Mouse (Mus musculus): ENCODE measurements at regions not wholly inside any gene's neighbourhood (a gene's known extent, or its start where the extent isn't known, plus 50 kb on each side); places are given as distances from the start of the nearest gene placed in this dataset.

- no peak for DNase-seq
Observed at GRCm38 (mm10) chr14:80083724-80084123, 99.8 kb downstream of the Olfm4 start.

GRCm38 (mm10) chr14:80097238-80097637, 113.4 kb downstream of the Olfm4 start:
- no peak for DNase-seq

DNA sequence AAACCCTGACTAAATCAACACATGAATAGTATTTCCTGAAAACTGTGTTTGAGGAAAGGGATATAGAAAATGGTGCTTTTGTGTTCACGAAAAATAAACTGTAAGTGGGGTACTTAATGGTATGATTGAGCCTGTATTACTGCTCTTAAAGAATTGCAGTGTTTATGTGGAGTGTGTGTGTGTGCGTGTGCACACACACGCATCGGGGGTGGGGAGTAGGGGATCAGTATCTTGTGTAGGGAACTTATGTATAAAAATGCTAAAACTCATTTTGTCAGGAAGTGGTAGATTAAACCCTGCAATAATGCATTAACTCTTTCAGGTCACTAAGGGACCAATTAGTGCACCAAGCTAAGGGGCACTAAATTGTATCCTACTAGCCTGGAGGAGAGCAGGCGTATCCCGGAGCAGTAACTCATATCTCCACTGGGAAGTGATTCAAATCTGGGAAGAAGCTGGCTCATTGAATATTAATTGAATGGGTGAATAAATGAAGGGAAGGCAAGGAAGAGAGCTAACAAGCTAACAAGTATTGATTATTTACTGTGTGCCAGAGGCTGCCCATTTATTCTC, 129.3 kb downstream of the Olfm4 start:
- no peak for DNase-seq

DNA sequence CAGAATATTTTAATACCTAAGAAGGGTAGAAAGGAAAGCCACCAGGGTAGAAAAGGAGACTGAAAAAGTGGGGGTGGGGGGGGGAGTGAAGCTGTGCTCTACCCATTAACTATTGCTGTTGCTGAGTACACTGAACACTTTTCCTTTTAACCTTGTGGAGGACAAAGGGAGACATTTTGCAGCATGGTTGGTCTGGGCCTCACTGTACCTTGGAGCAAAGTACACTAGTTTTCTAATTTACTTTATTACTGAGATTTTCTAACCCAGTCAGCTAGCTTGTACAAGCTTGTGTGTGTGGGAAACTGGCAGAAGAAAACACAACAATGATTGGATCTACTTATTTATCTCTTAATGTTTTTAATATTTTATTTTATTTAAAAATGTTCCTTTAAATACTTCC, 130.4 kb downstream of the Olfm4 start:
- DNase-seq: no peak

GRCm38 (mm10) chr14:80125156-80125555, 141.3 kb downstream of the Olfm4 start:
- DNase-seq: no peak

DNA sequence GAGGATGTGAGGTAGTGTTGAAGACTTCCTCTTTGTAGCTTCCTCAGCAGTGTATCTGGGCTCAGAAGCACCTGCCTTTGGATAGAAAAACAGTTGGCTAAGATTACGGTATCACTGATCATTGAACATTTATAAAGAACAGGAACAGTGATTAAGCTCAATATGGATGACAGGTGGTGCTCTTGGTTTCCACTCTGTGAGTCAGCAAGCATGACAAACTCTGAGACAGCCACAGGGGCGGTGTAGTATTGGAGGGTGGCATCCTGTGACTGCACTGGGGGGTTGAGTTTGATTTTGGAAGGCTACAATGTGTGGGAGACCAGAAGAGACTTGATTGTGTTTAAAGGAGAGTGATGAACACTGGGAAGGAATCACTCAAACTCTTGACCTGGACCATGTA, 144.3 kb downstream of the Olfm4 start:
- DNase-seq: no peak

DNA sequence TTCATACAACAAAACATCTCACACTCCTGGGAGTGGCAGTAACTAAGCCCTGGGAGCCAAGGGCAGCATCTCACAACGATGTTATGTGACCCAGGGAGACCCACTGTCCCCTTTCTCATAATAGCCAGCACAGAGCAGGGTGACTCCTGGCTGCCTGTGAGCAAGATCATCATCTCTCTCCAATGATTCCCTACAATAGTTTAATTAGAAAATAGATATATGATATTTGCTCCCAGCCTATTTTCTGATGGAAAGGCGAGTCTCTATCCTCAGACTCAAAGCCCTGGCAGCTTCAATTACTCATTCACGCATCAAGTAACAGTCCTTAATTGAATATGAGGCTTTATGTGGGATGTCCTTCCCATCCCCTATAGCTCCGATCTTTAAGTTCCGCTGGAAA, 153.7 kb downstream of the Olfm4 start:
- no peak for DNase-seq

DNA sequence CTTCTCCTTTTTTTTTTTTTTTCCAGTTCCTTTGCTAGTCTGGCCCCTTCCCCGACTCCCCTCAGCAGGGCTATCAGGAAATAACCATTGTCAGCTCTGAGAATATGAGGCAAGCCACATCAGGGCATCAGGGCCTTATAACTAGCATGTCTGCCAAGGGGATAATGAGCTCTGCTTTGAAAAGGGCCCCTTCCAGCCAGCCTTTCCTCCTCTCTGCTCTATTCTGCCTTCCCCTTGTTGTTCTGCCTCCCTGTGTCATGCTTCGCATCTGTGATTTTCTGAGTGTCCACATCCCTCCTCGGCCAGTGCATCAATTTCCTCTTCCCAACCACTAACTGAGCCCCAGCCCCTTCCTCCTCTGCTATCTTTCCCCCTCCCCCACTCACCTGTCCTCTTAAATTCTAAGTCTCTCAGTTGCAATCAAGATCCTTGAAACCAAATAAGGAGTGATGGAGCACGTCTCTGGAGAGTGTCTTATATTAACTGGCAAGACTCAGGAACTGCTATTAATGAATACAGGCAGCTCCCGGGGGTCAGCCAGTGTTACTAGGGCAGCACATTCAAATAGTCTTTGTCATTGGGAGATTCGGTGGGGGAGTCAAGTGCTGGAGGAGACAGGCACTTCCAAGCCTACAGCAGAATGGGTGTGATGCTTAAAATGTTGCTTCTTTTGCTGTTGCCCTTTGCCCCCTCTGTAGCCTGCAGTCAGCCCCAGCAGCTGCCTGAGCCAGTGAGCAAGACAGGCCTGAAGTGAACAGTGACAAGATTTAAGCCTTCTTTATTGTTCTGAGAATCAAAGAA, 155.3 kb downstream of the Olfm4 start:
- no peak for DNase-seq

DNA sequence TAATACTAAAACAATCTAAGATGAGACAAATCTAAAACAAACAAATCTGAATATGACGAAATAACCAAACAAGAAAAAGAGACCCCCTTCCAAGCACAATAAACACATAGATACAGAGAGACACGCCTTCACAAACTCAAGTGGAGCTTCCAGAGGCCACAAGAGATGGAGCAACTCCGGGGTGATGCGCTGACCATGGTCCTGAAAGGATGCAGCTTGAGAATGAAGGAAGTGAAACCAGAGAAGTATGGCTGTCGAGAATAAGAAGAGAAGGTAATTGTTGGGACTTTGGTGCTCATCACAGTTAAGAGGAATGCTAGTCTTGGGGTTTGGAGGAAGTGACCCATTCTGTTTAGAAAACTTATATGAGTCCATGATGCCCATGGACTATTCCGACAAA, 173.1 kb downstream of the Olfm4 start:
- DNase-seq: no peak

DNA sequence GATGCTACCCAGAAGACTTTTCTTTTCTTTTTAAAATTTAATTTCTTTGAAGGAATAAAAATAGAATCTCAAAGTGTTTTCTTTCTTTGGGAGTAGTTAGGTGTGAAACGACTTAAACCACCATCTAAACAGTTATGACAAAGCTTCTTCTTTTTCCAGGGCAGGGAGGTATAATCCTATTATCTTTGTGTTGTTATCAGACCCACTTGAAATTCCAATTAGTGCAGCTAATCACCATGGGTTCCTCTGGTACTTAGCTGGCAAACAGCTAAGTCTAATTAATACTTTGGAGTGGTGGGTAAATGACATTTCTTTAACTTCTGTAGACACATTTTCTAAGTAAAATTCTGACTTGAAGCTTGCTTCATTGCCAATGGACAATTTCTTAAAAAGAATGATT, 185.3 kb downstream of the Olfm4 start:
- DNase-seq: no peak

- DNase-seq: no peak
Observed at GRCm38 (mm10) chr14:80170450-80171180, 186.7 kb downstream of the Olfm4 start.

DNA sequence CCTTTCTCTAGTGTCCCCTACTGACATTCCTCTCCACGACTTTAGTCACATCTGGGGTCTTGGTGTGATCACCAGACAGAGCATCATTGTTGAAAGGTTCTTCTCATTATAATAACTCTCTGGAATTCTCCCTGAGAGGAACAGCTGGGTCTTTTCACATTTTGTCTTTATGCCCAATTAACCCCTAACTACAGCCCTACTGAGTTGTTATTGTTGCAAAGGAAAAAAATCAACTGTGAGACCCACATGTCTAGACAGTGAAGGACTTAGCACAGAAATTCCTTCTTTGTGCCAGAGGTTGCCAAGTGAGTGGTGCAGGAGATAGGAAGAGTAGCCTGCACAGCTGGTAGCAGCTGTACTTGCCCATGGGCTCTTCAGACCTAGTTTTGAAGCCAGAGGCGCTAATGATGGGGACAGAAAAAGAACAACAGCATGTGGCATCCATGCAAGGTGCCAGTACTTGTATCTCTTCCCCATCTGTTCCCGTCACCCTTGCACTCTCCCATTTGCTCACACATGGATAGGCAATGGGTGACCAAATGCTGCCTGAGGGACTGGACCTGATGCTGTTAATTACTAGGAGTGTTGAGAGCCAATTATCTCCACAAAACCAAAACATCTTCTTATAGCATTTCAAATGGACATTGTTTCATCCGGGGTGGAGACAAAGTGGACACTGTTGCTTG, 189.1 kb downstream of the Olfm4 start:
- DNase-seq: no peak

GRCm38 (mm10) chr14:80176464-80176863, 192.6 kb downstream of the Olfm4 start:
- no peak for DNase-seq

GRCm38 (mm10) chr14:80195041-80195440, 211.2 kb downstream of the Olfm4 start:
- no peak for DNase-seq

DNA sequence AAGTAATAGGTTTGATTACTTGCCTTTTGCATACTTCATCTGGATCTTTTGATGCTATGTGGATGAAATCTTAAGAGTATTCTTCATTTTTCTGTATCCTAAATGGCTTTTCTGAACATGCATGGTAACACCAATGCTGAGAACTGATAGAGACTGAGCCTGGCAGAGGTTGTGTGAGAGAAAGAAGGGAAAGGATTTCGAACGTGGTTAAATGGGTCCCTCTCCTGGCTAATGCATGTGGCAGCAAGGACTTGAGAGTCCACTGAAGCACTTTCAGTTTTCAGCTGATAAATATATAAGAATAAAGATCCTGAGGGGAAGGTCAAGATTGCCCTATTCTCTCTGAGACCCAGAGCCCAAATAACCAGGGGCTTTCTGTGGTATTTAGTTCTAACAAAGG, 229.0 kb downstream of the Olfm4 start:
- DNase-seq: no peak

DNA sequence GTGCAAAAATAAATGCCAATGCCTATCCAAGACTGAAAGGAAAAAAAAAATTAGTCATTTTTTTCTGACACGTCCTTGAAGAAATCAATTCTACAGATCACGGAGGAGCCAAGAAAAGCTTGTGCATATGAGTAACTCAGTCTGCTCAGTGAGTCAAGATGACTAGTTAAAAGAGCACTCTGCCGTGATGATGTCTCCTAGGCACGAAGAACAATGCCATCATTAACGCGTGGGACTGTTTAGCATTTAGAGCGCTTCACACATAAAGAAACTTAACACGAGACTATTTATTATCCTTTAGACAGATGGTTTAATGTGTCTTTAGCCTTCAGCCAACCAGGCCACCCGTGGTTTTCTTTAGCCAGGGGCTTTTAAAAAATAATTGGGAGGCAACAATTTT, 229.8 kb downstream of the Olfm4 start:
- DNase-seq: no peak

GRCm38 (mm10) chr14:80215960-80216552, 232.2 kb downstream of the Olfm4 start:
- no peak for DNase-seq

GRCm38 (mm10) chr14:80232066-80232465, 248.2 kb downstream of the Olfm4 start:
- DNase-seq: no peak

GRCm38 (mm10) chr14:80232976-80233375, 249.1 kb downstream of the Olfm4 start:
- no peak for DNase-seq

GRCm38 (mm10) chr14:80237136-80237535, 253.3 kb downstream of the Olfm4 start:
- no peak for DNase-seq

DNA sequence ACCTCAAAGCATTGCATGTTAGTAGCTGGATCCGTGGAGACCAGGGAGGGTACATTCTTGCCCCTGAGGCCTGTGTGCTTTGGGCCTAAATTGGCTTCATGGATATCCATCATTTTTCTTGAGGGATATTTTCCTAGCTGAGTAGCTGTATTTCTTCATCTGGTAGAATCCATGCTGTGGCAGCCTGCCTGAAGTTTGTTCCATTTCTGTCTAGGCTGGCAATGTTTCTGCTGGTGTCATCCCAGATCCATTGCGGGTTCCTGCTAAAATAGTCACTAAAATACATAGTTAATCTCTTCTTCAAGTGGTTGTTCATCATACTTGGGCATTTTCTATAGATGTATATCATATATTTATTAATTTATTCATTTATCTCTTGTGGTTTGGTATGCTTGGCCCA, 253.7 kb downstream of the Olfm4 start:
- no peak for DNase-seq

GRCm38 (mm10) chr14:80244640-80245302, 260.9 kb downstream of the Olfm4 start:
- DNase-seq: no peak

- no peak for DNase-seq
Observed at GRCm38 (mm10) chr14:80247575-80247974, 263.7 kb downstream of the Olfm4 start.

All from thymus, postnatal 14 days (tissue).